Mouse (Mus musculus) MEL (cell line): Measurements from ENCODE around the gene Rab23.

ENCODE experiments used
- CHD1 ChIP-seq: IDR thresholded peaks from 2 replicates; pipeline ENCODE4 v1.6.1; 2012; ENCODE audit warnings: low read depth, mild to moderate bottlenecking, inconsistent platforms, low read length, improper control_type of control experiment
- CTCF ChIP-seq, 3 experiments: IDR thresholded peaks in 2 of 3; conservative IDR thresholded peaks in 1 of 3; 2 replicates each; pipeline ENCODE4 v1.5.1; 2011 to 2012; ENCODE audit warnings: low read length in 3 of 3, low read depth in 2 of 3, mild to moderate bottlenecking in 2 of 3, improper control_type of control experiment in 1 of 3, inconsistent platforms in 1 of 3, mixed read lengths in 1 of 3, moderate library complexity in 1 of 3; ENCODE audit not compliant: control insufficient read depth in 1 of 3, insufficient read depth in 1 of 3, poor library complexity in 1 of 3, severe bottlenecking in 1 of 3
- E2F4 ChIP-seq: IDR thresholded peaks from 2 replicates; pipeline ENCODE4 v1.6.1; 2011; ENCODE audit warnings: low read depth, low read length, improper control_type of control experiment, borderline replicate concordance
- ELF1 ChIP-seq: IDR thresholded peaks from 2 replicates; pipeline ENCODE4 v1.6.1; 2014; ENCODE audit warnings: low read depth, mild to moderate bottlenecking, inconsistent platforms, low read length, improper control_type of control experiment, moderate library complexity
- EP300 ChIP-seq, 2 experiments: IDR thresholded peaks; 2 replicates each; pipeline ENCODE4 v1.6.1; 2011; ENCODE audit warnings: improper control_type of control experiment in 2 of 2, low read length in 2 of 2, low read depth in 1 of 2, mild to moderate bottlenecking in 1 of 2
- HCFC1 ChIP-seq: IDR thresholded peaks from 2 replicates; pipeline ENCODE4 v1.6.1; 2012; ENCODE audit warnings: low read depth, mild to moderate bottlenecking, inconsistent platforms, low read length, improper control_type of control experiment, moderate library complexity
- MAX ChIP-seq: IDR thresholded peaks from 2 replicates; pipeline ENCODE4 v1.6.1; 2011; ENCODE audit warnings: low read length, improper control_type of control experiment
- MAZ ChIP-seq: IDR thresholded peaks from 2 replicates; pipeline ENCODE4 v1.6.1; 2012; ENCODE audit warnings: low read depth, mild to moderate bottlenecking, inconsistent platforms, low read length, improper control_type of control experiment
- POLR2A ChIP-seq, 2 experiments: IDR thresholded peaks; 2 replicates each; pipeline ENCODE4 v1.6.1; 2011 to 2012; ENCODE audit warnings: low read length in 2 of 2, mild to moderate bottlenecking in 2 of 2, control low read depth in 1 of 2, improper control_type of control experiment in 1 of 2, low read depth in 1 of 2, moderate library complexity in 1 of 2; ENCODE audit not compliant: control insufficient read depth in 1 of 2, insufficient read depth in 1 of 2, poor library complexity in 1 of 2
- SMC3 ChIP-seq: IDR thresholded peaks from 2 replicates; pipeline ENCODE4 v1.6.1; 2011; ENCODE audit warnings: low read depth, low read length, improper control_type of control experiment
- ZC3H11A ChIP-seq: IDR thresholded peaks from 2 replicates; pipeline ENCODE4 v1.6.1; 2012; ENCODE audit warnings: low read depth, mild to moderate bottlenecking, inconsistent platforms, low read length, improper control_type of control experiment

- TF ChIP-seq HCFC1, result no peak
- no peak for TF ChIP-seq CTCF (IDR thresholded peaks at IDR 0.05 in 2 of 3, conservative IDR thresholded peaks at IDR 0.05 in 1 of 3; ENCODE audit: control insufficient read depth in 1 of 3, insufficient read depth in 1 of 3, low read depth in 2 of 3, low read length in 3 of 3, poor library complexity in 1 of 3, severe bottlenecking in 1 of 3)
- TF ChIP-seq POLR2A (IDR thresholded peaks at IDR 0.05; ENCODE audit: control insufficient read depth in 1 of 2, insufficient read depth in 1 of 2, low read depth in 1 of 2, low read length in 2 of 2, poor library complexity in 1 of 2), result no peak
- no peak for TF ChIP-seq MAZ
- no peak for TF ChIP-seq EP300 (IDR thresholded peaks at IDR 0.05; ENCODE audit: low read depth in 1 of 2, low read length in 2 of 2)
- TF ChIP-seq CHD1, result no peak
- no peak for TF ChIP-seq ZC3H11A
- TF ChIP-seq SMC3, result no peak
- TF ChIP-seq E2F4, result no peak
- TF ChIP-seq MAX, result no peak
- TF ChIP-seq ELF1, result no peak
These were observed 18.6 kb downstream of the Rab23 start for GRCm38 (mm10) chr1:33738281-33738680.
